Mouse (Mus musculus): ENCODE results near the gene Myo18b.

DNA sequence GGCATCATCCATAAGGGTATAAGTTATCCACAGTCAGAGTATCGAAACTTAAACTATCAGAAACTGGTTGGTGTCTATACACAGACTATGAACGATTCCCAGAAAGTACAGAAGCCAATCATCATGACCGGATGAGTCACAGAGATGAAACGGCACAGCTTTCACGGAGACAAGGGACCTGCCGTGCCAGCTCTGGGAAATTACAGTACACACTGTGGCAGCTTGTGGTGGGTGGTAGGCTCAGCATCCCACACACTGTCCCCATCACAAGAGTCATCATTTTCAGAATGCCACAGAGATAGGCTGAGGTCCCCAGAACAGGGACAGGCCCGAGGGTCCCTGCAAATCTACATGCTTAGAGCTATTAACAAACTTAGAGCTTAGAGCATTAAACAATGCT, 114.4 kb downstream of the Myo18b start:
- TF ChIP-seq CTCF (IDR thresholded peaks at IDR 0.05; ENCODE audit: borderline replicate concordance, insufficient read depth, low read depth, low read length) (no peak), POLR2A (IDR thresholded peaks at IDR 0.05; ENCODE audit: borderline replicate concordance, insufficient read depth, low read length) (no peak)
